Mouse (Mus musculus) limb, embryonic 13.5 days (tissue): ENCODE data around the gene Gm5460. TPM values are rescaled to one million over a fixed set of nuclear protein-coding genes. Genes with fewer than 3 reads are reported as not detected.
A peak's percentile ranks its signal among the peaks of the same experiment; 100 is the strongest.

Experiments used
- ATAC-seq: fragments of 200-750 bp; cut with Nextera tagmentation; 2 replicates; pipeline ENCODE4 v1.8.0; 2017; ENCODE audit warnings: low read depth, moderate number of reproducible peaks, moderate TSS enrichment; ENCODE audit not compliant: low FRiP score
- H3K27ac ChIP-seq: fragments of 300-500 bp; sonication (generic); 2 replicates; pipeline ENCODE4 v1.5.1; 2015; ENCODE audit warnings: inconsistent platforms, mild to moderate bottlenecking, moderate library complexity
- H3K27me3 ChIP-seq: fragments of 300-500 bp; sonication (generic); 2 replicates; pipeline ENCODE4 v1.6.1; 2015; ENCODE audit warnings: mild to moderate bottlenecking, inconsistent platforms
- H3K36me3 ChIP-seq: fragments of 300-500 bp; sonication (generic); 2 replicates; pipeline ENCODE4 v1.6.1; 2015; ENCODE audit warnings: inconsistent platforms, mild to moderate bottlenecking, moderate library complexity
- H3K4me1 ChIP-seq: fragments of 300-500 bp; sonication (generic); 2 replicates; pipeline ENCODE4 v1.6.1; 2015; ENCODE audit warnings: inconsistent platforms
- H3K4me2 ChIP-seq: fragments of 300-500 bp; sonication (generic); replicated peaks from 2 replicates; pipeline ENCODE4 v1.6.1; 2015; ENCODE audit warnings: inconsistent platforms, mild to moderate bottlenecking, moderate library complexity
- H3K4me3 ChIP-seq: fragments of 300-500 bp; sonication (generic); 2 replicates; pipeline ENCODE4 v1.5.1; 2015; ENCODE audit warnings: moderate library complexity, mild to moderate bottlenecking, inconsistent platforms
- H3K9ac ChIP-seq: fragments of 300-500 bp; sonication (generic); 2 replicates; pipeline ENCODE4 v1.6.1; 2015; ENCODE audit warnings: mild to moderate bottlenecking, inconsistent platforms
- H3K9me3 ChIP-seq: fragments of 300-500 bp; sonication (generic); 2 replicates; pipeline ENCODE4 v1.6.1; 2016; ENCODE audit warnings: inconsistent platforms
- WGBS: fragments of 180-500 bp; shearing (Covaris S2); methylation state at CpG from one replicate; pipeline ENCODE4 v1.1.7; 2015; 5-methylcytosine and 5-hydroxymethylcytosine counted together
- polyA plus RNA-seq: library from polyadenylated mRNA; unstranded; fragments of >200 nt; fragmentation: Nextera tagmentation; extraction: Ambion mirVana; gene quantifications from 2 replicates; pipeline ENCODE4 v1.2.1, GENCODE M21; 2015

Gm5460 gene
- polyA plus RNA-seq, 1 experiment from 2014 or later: not detected

DNA sequence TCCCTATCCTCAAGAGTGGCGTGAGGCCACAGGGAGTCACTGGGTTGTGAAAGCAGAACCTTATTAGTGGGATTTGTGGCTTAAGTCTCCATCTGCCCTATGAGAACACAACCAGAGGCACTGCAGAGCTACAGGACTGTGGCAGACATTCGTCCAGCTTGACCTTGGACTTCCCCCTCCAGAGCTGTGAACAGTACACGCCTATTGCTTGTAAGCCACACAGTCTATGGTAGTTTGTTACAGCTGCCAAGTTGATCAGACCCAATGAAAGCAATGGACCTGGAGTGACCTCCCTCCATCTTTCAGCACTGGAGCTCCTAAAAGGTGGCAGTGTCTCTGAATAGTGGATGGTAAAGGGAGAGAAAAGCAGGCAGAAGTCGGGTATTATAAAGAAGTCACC lies 61.7 kb downstream of the Gm5460 start:
- H3K36me3 ChIP-seq: no peaks in the 10 kb centered on the region
- no peaks in the 10 kb centered on the region for H3K4me1 ChIP-seq
- 68% methylated on average over 4 of the region's 4 CpGs for WGBS
- ATAC-seq: no peak
- H3K27me3 ChIP-seq: peaks cover 2% of the 10 kb centered on the region; the same call in 1 of the 2 replicates
- H3K4me2 ChIP-seq: no peak overlapping the region
- H3K27ac ChIP-seq: no peak overlapping the region
- no peaks in the 10 kb centered on the region for H3K9me3 ChIP-seq
- no peak overlapping the region for H3K9ac ChIP-seq
- H3K4me3 ChIP-seq: no peak overlapping the region

DNA sequence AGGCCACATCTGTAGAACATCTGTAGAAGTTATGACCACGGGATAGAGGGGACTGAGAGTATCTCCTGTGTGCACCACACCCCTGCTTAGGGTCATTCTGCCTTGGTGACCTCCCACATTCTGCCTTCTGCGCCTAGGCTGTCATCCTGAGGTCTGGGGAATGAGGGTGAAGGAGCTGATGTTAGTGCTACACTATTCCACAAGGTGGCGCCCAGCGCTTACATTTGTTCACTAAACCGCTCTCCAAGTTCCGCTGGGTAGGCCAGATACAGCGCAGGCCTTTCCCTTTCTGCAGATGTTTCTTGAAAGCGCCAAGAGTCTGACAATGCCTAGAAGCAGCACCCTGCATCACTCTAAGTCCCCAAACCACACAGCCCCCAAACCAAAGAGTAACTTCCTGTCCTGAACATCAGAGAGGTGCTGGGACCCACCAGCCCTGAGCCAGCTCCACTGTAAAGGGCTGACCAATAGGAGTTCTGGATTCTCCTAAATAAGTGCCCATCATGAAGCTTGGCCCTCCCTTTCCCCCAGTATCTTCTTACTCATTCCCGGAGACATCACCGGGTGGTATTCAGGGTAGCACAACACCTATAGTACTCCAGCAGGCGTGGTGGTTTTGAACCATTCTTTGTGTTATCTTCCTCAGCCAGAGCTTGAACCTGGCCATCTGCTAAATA lies 63.9 kb downstream of the Gm5460 start:
- peak; percentile 80 for ATAC-seq
- peaks cover 2% of the 10 kb centered on the region; the same call in 1 of the 2 replicates for H3K27me3 ChIP-seq
- 9% methylated on average over 11 of the region's 11 CpGs for WGBS
- H3K4me2 ChIP-seq: 0 out of 2 replicates have a peak overlapping the region, but pooled peaks have one; percentile 9
- H3K9ac ChIP-seq: peak overlapping the region; percentile 35; the same call in 1 of the 2 replicates
- no peak overlapping the region for H3K27ac ChIP-seq
- H3K4me3 ChIP-seq: no peak overlapping the region
- H3K4me1 ChIP-seq: 0 out of 2 replicates have a peak, but pooled peaks cover 2% of the 10 kb centered on the region
- H3K9me3 ChIP-seq: no peaks in the 10 kb centered on the region
- H3K36me3 ChIP-seq: no peaks in the 10 kb centered on the region

- peaks cover 10% of the 10 kb centered on the region; the same call in 1 of the 2 replicates for H3K4me1 ChIP-seq
- peaks cover 2% of the 10 kb centered on the region; the same call in 1 of the 2 replicates for H3K27me3 ChIP-seq
- H3K9me3 ChIP-seq: no peaks in the 10 kb centered on the region
- no peak within 1 kb of the TSS for H3K4me3 ChIP-seq
- no peak within 1 kb of the TSS for H3K9ac ChIP-seq
- no peak within 1 kb of the TSS for H3K27ac ChIP-seq
- 0 out of 2 replicates have a peak, but pooled peaks have one; percentile 36 for ATAC-seq
- no peaks in the 10 kb centered on the region for H3K36me3 ChIP-seq
- H3K4me2 ChIP-seq: no peak within 1 kb of the TSS
- WGBS: 56% methylated on average over 4 of the region's 4 CpGs
These were observed 69.2 kb downstream of the Gm5460 start, which contains the start of gene Anxa8 for GRCm38 (mm10) chr14:34085731-34086130. Anxa8 (plus strand) TSS chr14:34085981.

- H3K4me3 ChIP-seq: no peak overlapping the region
- H3K36me3 ChIP-seq: no peaks in the 10 kb centered on the region
- 64% methylated on average over 4 of the region's 4 CpGs for WGBS
- H3K4me1 ChIP-seq: peaks cover 10% of the 10 kb centered on the region; the same call in 1 of the 2 replicates
- H3K27ac ChIP-seq: no peak overlapping the region
- ATAC-seq: no peak
- H3K27me3 ChIP-seq: no peaks in the 10 kb centered on the region
- H3K4me2 ChIP-seq: no peak overlapping the region
- no peaks in the 10 kb centered on the region for H3K9me3 ChIP-seq
- no peak overlapping the region for H3K9ac ChIP-seq
These were observed 70.2 kb downstream of the Gm5460 start for GRCm38 (mm10) chr14:34086806-34087205.

GRCm38 (mm10) chr14:34087856-34088398 lies 71.4 kb downstream of the Gm5460 start:
- Histone ChIP-seq H3K9ac (no peak overlapping the region), H3K4me2 (no peak overlapping the region), H3K4me1 (peaks cover 10% of the 10 kb centered on the region; the same call in 1 of the 2 replicates), H3K4me3 (no peak overlapping the region), H3K27ac (no peak overlapping the region), H3K9me3 (no peaks in the 10 kb centered on the region), H3K27me3 (no peaks in the 10 kb centered on the region), H3K36me3 (no peaks in the 10 kb centered on the region)
- WGBS: 53% methylated on average over 2 of the region's 2 CpGs
- no peak for ATAC-seq

DNA sequence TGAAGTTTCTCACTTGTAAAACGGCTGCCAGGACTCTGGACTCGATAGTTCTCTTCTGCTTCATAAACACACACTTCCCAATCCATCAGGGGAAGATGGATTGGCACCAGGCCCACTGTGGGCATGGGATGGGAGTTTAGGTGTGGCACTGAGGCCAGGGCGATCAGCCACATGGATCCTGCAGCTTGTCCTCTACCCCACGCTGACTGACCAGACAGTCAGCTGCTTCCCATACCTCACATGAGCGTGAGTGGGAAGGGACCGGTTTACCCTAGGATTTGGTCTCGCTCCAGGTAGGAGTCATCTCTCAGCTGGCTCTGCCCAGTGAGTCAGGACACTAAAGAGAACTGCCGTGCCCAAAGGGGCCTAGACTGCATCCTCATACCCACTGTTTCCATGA lies 73.2 kb downstream of the Gm5460 start:
- WGBS: 84% methylated on average over 8 of the region's 8 CpGs
- Histone ChIP-seq H3K9me3 (no peaks in the 10 kb centered on the region), H3K4me1 (peaks cover 10% of the 10 kb centered on the region; the same call in 1 of the 2 replicates), H3K36me3 (no peaks in the 10 kb centered on the region), H3K27ac (no peak overlapping the region), H3K4me3 (no peak overlapping the region), H3K9ac (no peak overlapping the region), H3K4me2 (no peak overlapping the region), H3K27me3 (no peaks in the 10 kb centered on the region)
- no peak for ATAC-seq

- H3K27ac ChIP-seq: no peak overlapping the region
- H3K27me3 ChIP-seq: no peaks in the 10 kb centered on the region
- ATAC-seq: no peak
- no peaks in the 10 kb centered on the region for H3K9me3 ChIP-seq
- no peaks in the 10 kb centered on the region for H3K36me3 ChIP-seq
- H3K4me2 ChIP-seq: no peak overlapping the region
- H3K4me1 ChIP-seq: peaks cover 5% of the 10 kb centered on the region; the same call in 1 of the 2 replicates
- H3K4me3 ChIP-seq: no peak overlapping the region
- WGBS: 83% methylated on average over 5 of the region's 5 CpGs
- H3K9ac ChIP-seq: no peak overlapping the region
These were observed 74.9 kb downstream of the Gm5460 start for GRCm38 (mm10) chr14:34091475-34091874.

GRCm38 (mm10) chr14:34092856-34093255 lies 76.3 kb downstream of the Gm5460 start:
- no peak overlapping the region for H3K4me2 ChIP-seq
- no peak for ATAC-seq
- H3K9me3 ChIP-seq: no peaks in the 10 kb centered on the region
- H3K27me3 ChIP-seq: no peaks in the 10 kb centered on the region
- H3K4me3 ChIP-seq: no peak overlapping the region
- H3K36me3 ChIP-seq: no peaks in the 10 kb centered on the region
- WGBS: 79% methylated on average over 1 of the region's 1 CpGs
- H3K27ac ChIP-seq: no peak overlapping the region
- H3K9ac ChIP-seq: no peak overlapping the region
- H3K4me1 ChIP-seq: peaks cover 1% of the 10 kb centered on the region; the same call in 1 of the 2 replicates

- Histone ChIP-seq H3K27me3 (no peaks in the 10 kb centered on the region), H3K36me3 (no peaks in the 10 kb centered on the region), H3K4me1 (no peaks in the 10 kb centered on the region), H3K4me3 (no peak overlapping the region), H3K27ac (no peak overlapping the region), H3K9me3 (no peaks in the 10 kb centered on the region), H3K4me2 (no peak overlapping the region), H3K9ac (no peak overlapping the region)
- ATAC-seq: no peak
- 84% methylated on average over 5 of the region's 5 CpGs for WGBS
These were observed 79.6 kb downstream of the Gm5460 start for GRCm38 (mm10) chr14:34096161-34096560.

Other genes with a start within 250 kb of the Gm5460 start
- 48.6 and 52.2 TPM in 2 replicates for gene Gdf10, start 93.2 kb upstream of the Gm5460 start, polyA plus RNA-seq
- gene Gdf2, start 75.7 kb upstream of the Gm5460 start, polyA plus RNA-seq: not detected in 2 replicates
- not detected in 2 replicates for gene Rbp3, start 62.8 kb upstream of the Gm5460 start, polyA plus RNA-seq
- 0.38 and 0.46 TPM in 2 replicates for gene Zfp488, start 38.0 kb upstream of the Gm5460 start, polyA plus RNA-seq
- gene Gm30083, start 1.6 kb upstream of the Gm5460 start, polyA plus RNA-seq: not detected in 2 replicates
- gene Antxrl, start 35.9 kb downstream of the Gm5460 start, polyA plus RNA-seq: not detected in 2 replicates
- 13.9 and 16.0 TPM in 2 replicates for gene Anxa8, start 69.2 kb downstream of the Gm5460 start, polyA plus RNA-seq
- 0.13 TPM in 1 of 2 replicates, not detected in the other for gene A630023A22Rik, start 86.0 kb downstream of the Gm5460 start, polyA plus RNA-seq
- not detected in 2 replicates for gene Npy4r, start 135.7 kb downstream of the Gm5460 start, polyA plus RNA-seq
- gene Gprin2, start 184.9 kb downstream of the Gm5460 start, polyA plus RNA-seq: 1.3 and 1.9 TPM in 2 replicates
- 0.29 and 0.39 TPM in 2 replicates for gene Syt15, start 202.8 kb downstream of the Gm5460 start, polyA plus RNA-seq